Mouse (Mus musculus) MEL (cell line): Measurements from ENCODE around the gene Zfp941.

Experiments
- CTCF ChIP-seq, 3 experiments: IDR thresholded peaks in 2 of 3; conservative IDR thresholded peaks in 1 of 3; 2 replicates each; pipeline ENCODE4 v1.5.1; 2011 to 2012; ENCODE audit warnings: low read length in 3 of 3, low read depth in 2 of 3, mild to moderate bottlenecking in 2 of 3, improper control_type of control experiment in 1 of 3, inconsistent platforms in 1 of 3, mixed read lengths in 1 of 3, moderate library complexity in 1 of 3; ENCODE audit not compliant: control insufficient read depth in 1 of 3, insufficient read depth in 1 of 3, poor library complexity in 1 of 3, severe bottlenecking in 1 of 3
- EP300 ChIP-seq, 2 experiments: IDR thresholded peaks; 2 replicates each; pipeline ENCODE4 v1.6.1; 2011; ENCODE audit warnings: improper control_type of control experiment in 2 of 2, low read length in 2 of 2, low read depth in 1 of 2, mild to moderate bottlenecking in 1 of 2
- ETS1 ChIP-seq: IDR thresholded peaks from 2 replicates; pipeline ENCODE4 v1.6.1; 2012; ENCODE audit warnings: low read depth, mild to moderate bottlenecking, inconsistent platforms, low read length, improper control_type of control experiment, moderate library complexity
- MYB ChIP-seq: IDR thresholded peaks from 2 replicates; pipeline ENCODE4 v1.6.1; 2011; ENCODE audit warnings: mild to moderate bottlenecking, low read depth, low read length, improper control_type of control experiment
- POLR2A ChIP-seq, 2 experiments: IDR thresholded peaks; 2 replicates each; pipeline ENCODE4 v1.6.1; 2011 to 2012; ENCODE audit warnings: low read length in 2 of 2, mild to moderate bottlenecking in 2 of 2, control low read depth in 1 of 2, improper control_type of control experiment in 1 of 2, low read depth in 1 of 2, moderate library complexity in 1 of 2; ENCODE audit not compliant: control insufficient read depth in 1 of 2, insufficient read depth in 1 of 2, poor library complexity in 1 of 2
- POLR2AphosphoS2 ChIP-seq: IDR thresholded peaks from 2 replicates; pipeline ENCODE4 v1.6.1; 2011; ENCODE audit warnings: low read length, improper control_type of control experiment
- RCOR1 ChIP-seq: IDR thresholded peaks from 2 replicates; pipeline ENCODE4 v1.6.1; 2012; ENCODE audit warnings: low read depth, mild to moderate bottlenecking, inconsistent platforms, low read length, improper control_type of control experiment
- TAL1 ChIP-seq: IDR thresholded peaks from 2 replicates; pipeline ENCODE4 v1.6.1; 2012; ENCODE audit warnings: mild to moderate bottlenecking, inconsistent platforms, low read length, moderate library complexity, mixed read lengths
- ZC3H11A ChIP-seq: IDR thresholded peaks from 2 replicates; pipeline ENCODE4 v1.6.1; 2012; ENCODE audit warnings: low read depth, mild to moderate bottlenecking, inconsistent platforms, low read length, improper control_type of control experiment
- ZKSCAN1 ChIP-seq: IDR thresholded peaks from 2 replicates; pipeline ENCODE4 v1.6.1; 2012; ENCODE audit warnings: low read depth, mild to moderate bottlenecking, inconsistent platforms, low read length, improper control_type of control experiment, moderate library complexity
- ZMIZ1 ChIP-seq: IDR thresholded peaks from 2 replicates; pipeline ENCODE4 v1.6.1; 2012; ENCODE audit warnings: low read depth, mild to moderate bottlenecking, inconsistent platforms, low read length, improper control_type of control experiment, moderate library complexity
- ZNF384 ChIP-seq: IDR thresholded peaks from 2 replicates; pipeline ENCODE4 v1.6.1; 2012; ENCODE audit warnings: low read depth, mild to moderate bottlenecking, inconsistent platforms, low read length, improper control_type of control experiment

DNA sequence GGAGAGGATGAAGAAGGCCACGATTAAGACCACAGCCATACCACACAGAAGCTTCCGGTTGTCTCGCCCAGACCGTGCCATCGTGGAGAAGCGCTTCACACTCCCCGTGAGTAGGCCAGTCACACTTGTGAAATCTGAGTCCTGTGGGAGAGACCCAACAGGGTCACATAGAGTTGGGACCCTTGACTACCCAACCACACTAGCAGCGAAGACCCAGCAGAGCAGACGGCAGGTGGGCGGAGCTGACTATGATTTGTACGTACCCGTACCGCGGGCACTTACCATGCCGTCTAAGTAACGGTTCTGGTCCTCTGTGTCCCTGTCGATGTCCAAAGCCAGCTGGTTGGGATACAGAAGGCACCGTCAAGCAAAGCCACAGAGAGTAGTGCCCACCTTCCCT is 32.5 kb upstream of the Zfp941 start:
- TF ChIP-seq MYB (no peak), POLR2A (IDR thresholded peaks at IDR 0.05; ENCODE audit: control insufficient read depth in 1 of 2, insufficient read depth in 1 of 2, low read depth in 1 of 2, low read length in 2 of 2, poor library complexity in 1 of 2) (no peak), CTCF (IDR thresholded peaks at IDR 0.05 in 2 of 3, conservative IDR thresholded peaks at IDR 0.05 in 1 of 3; ENCODE audit: control insufficient read depth in 1 of 3, insufficient read depth in 1 of 3, low read depth in 2 of 3, low read length in 3 of 3, poor library complexity in 1 of 3, severe bottlenecking in 1 of 3) (no peak), EP300 (IDR thresholded peaks at IDR 0.05; ENCODE audit: low read depth in 1 of 2, low read length in 2 of 2) (no peak), ZC3H11A (no peak), POLR2AphosphoS2 (no peak), ZMIZ1 (no peak), ZKSCAN1 (no peak), TAL1 (no peak), RCOR1 (no peak), ZNF384 (no peak), ETS1 (no peak)
